In the genomic region with DNA sequence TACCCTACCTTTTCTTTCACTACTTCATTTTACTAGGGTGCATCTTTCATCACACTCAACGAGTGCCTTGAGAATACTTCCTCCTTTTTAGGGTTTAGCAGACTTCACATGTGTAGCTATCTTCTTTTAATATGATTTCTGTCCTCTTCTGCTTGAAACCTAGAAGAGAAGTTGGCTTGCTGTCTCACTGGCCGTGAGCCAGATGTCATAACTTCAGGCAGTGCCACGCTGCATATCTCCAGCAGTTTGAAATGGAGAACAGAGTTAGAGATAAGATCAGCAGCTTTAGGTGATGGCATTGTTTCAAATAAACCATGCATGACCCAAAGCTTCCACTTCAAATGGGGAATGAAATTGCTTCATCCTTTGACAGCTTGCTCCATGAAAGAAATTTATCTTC, we compare ENCODE assay signal across 1 mouse cellular context.
TF ChIP-seq lines count a peak whose summit lies in the region.

No protein-coding gene starts in this region.

TF ChIP-seq in MEL, 35 proteins besides CTCF, POLR2A, EP300 and RAD21 (continued from another document):
- no peak for TF ChIP-seq NRF1 (IDR thresholded peaks at IDR 0.05; ENCODE audit: insufficient read depth, low read depth, low read length, poor library complexity, severe bottlenecking)
- TF ChIP-seq CHD1 (IDR thresholded peaks at IDR 0.05; ENCODE audit: low read depth, low read length): no peak
- TF ChIP-seq POLR2AphosphoS5 (IDR thresholded peaks at IDR 0.05; ENCODE audit: borderline replicate concordance, low read depth, low read length): no peak
- TF ChIP-seq GABPA (IDR thresholded peaks at IDR 0.05; ENCODE audit: low read depth, low read length): no peak
- peak; percentile 94 for TF ChIP-seq GATA1 (IDR thresholded peaks at IDR 0.05; ENCODE audit: low read depth, low read length)
